Mouse (Mus musculus): ENCODE data around the gene Mllt3. TPM values are rescaled to one million over a fixed set of nuclear protein-coding genes. Genes with fewer than 3 reads are reported as not detected.

The Mllt3 gene
- total and polyA plus RNA-seq, 2 experiments from 2014 or later, result 24.8 to 57.8 TPM

DNA sequence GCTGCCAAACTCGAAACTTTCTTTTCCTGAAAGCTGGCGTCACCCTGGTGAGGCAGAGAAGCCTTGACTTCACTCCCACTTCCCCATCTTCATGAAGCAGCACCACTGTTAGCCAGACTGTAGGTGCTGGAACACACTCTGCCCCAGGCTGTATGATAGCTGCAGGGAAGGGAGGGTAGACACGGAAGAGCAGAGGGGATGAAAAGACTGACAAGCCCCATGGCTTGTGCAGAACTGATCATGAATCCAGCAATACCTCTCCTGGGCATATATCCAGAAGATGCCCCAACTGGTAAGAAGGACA lies 69.4 kb downstream of the Mllt3 start:
- H3K36me3 ChIP-seq (ENCODE audit: insufficient read depth, low read length), result no peaks in the 10 kb centered on the region
- DNase-seq (ENCODE audit: low spot score), result no peak
- no peak overlapping the region for H3K27ac ChIP-seq (ENCODE audit: low read depth, low read length)
- WGBS, result 93% methylated on average over 3 of the region's 3 CpGs
- H3K4me2 ChIP-seq (ENCODE audit: low read depth, low read length, poor library complexity, severe bottlenecking), result no peak overlapping the region
- no peak overlapping the region for H3K9ac ChIP-seq (replicated peaks; ENCODE audit: low read length, poor library complexity, severe bottlenecking)
- H3K4me1 ChIP-seq (ENCODE audit: insufficient read depth, low read length), result no peaks in the 10 kb centered on the region
- no peaks in the 10 kb centered on the region for H3K27me3 ChIP-seq (ENCODE audit: insufficient read depth, low read length)
- no peak for ATAC-seq (ENCODE audit: low FRiP score)
- H3K9me3 ChIP-seq (ENCODE audit: low read length), result no peaks in the 10 kb centered on the region
- no peak overlapping the region for H3K4me3 ChIP-seq (ENCODE audit: low read depth, low read length)
- no peak for TF ChIP-seq CTCF (IDR thresholded peaks at IDR 0.05)

DNA sequence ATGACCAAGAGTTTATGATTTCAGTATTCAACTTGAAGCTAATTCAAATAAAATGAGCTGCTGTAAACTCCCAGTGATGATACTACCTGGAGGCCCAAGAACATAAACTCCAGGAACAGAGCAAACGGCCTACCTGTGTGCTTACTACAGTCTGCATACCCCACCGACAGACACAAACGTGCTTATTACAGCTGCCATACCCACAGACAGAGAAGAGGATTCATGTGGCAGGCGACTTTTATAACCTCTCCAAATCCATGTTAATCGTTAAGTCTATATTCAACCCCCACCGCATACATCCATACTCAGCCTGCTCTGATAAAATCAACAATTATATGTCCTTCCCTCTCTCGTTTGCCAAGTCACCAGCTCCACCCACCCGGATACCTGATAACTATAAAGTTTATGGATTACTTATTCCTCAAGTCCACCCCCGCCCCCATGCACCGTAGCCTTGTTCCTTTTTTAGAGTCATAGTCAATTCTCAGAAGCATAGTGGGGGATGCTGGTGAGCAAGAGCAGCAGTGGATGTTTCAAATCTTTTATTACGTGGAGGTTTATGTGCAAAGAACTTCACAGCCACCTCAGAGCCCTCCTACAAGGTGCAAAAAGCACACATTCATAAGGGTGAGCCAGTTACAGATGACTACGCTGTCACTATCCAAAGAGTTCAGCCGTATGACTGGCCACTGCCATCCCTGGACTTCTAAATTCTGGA lies 70.0 kb downstream of the Mllt3 start:
- no peak overlapping the region for H3K9ac ChIP-seq (replicated peaks; ENCODE audit: low read length, poor library complexity, severe bottlenecking)
- H3K4me3 ChIP-seq (ENCODE audit: low read depth, low read length), result no peak overlapping the region
- no peaks in the 10 kb centered on the region for H3K4me1 ChIP-seq (ENCODE audit: insufficient read depth, low read length)
- H3K27me3 ChIP-seq (ENCODE audit: insufficient read depth, low read length), result no peaks in the 10 kb centered on the region
- H3K9me3 ChIP-seq (ENCODE audit: low read length), result no peaks in the 10 kb centered on the region
- H3K4me2 ChIP-seq (ENCODE audit: low read depth, low read length, poor library complexity, severe bottlenecking), result no peak overlapping the region
- ATAC-seq (ENCODE audit: low FRiP score) (no peak), DNase-seq (ENCODE audit: low spot score) (no peak)
- 86% methylated on average over 13 of the region's 13 CpGs for WGBS
- H3K27ac ChIP-seq (ENCODE audit: low read depth, low read length), result no peak overlapping the region
- no peak for TF ChIP-seq CTCF (IDR thresholded peaks at IDR 0.05)
- no peaks in the 10 kb centered on the region for H3K36me3 ChIP-seq (ENCODE audit: insufficient read depth, low read length)

DNA sequence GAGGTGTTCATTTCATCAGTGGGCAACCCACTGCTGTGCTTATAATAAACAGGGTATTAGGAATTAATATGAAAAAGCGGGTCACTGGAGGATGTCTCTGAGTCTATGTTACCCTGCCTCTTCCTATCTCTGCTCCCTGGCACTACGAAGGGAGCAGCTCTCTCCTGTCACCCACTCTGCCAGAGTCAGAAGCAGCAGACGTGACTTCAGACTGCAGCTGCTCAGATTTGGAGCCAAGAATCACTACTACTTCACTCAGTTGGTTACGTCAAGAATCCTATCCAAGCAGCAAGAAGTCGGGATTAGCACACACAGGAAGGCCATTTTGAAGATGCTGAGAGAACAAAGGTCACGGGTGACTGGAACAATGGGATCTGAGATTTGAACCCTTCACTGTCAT lies 71.3 kb downstream of the Mllt3 start:
- ATAC-seq (ENCODE audit: low FRiP score), result no peak
- Histone ChIP-seq H3K4me3 (ENCODE audit: low read depth, low read length) (no peak overlapping the region), H3K4me1 (ENCODE audit: insufficient read depth, low read length) (no peaks in the 10 kb centered on the region), H3K9ac (replicated peaks; ENCODE audit: low read length, poor library complexity, severe bottlenecking) (no peak overlapping the region), H3K9me3 (ENCODE audit: low read length) (no peaks in the 10 kb centered on the region), H3K27ac (ENCODE audit: low read depth, low read length) (no peak overlapping the region), H3K36me3 (ENCODE audit: insufficient read depth, low read length) (no peaks in the 10 kb centered on the region), H3K27me3 (ENCODE audit: insufficient read depth, low read length) (no peaks in the 10 kb centered on the region), H3K4me2 (ENCODE audit: low read depth, low read length, poor library complexity, severe bottlenecking) (no peak overlapping the region)
- 50% methylated on average over 6 of the region's 6 CpGs for WGBS
- no peak for DNase-seq (ENCODE audit: low spot score)
- no peak for TF ChIP-seq CTCF (IDR thresholded peaks at IDR 0.05)

DNA sequence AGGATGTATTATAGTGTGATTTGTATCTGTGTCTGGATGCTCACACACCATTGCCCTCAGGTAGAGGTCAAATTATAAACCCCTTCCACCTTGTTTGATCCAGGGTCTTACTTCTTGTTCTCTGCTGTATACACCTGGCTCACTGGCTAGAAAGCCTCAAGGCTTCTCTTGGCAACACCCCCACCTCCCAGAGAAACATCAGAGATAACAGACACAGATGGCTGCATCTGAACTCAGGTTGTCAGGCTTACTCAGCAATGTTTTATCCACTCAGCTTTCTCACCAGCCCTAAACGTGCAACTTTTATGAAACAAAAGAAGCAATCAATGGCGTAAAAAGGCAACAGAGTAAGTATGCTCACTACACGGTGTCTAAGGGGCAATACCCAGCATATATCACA lies 75.3 kb downstream of the Mllt3 start:
- Histone ChIP-seq H3K27ac (ENCODE audit: low read depth, low read length) (no peak overlapping the region), H3K4me3 (ENCODE audit: low read depth, low read length) (no peak overlapping the region), H3K27me3 (ENCODE audit: insufficient read depth, low read length) (no peaks in the 10 kb centered on the region), H3K4me1 (ENCODE audit: insufficient read depth, low read length) (no peaks in the 10 kb centered on the region), H3K9ac (replicated peaks; ENCODE audit: low read length, poor library complexity, severe bottlenecking) (no peak overlapping the region), H3K9me3 (ENCODE audit: low read length) (no peaks in the 10 kb centered on the region), H3K4me2 (ENCODE audit: low read depth, low read length, poor library complexity, severe bottlenecking) (no peak overlapping the region), H3K36me3 (ENCODE audit: insufficient read depth, low read length) (no peaks in the 10 kb centered on the region)
- ATAC-seq (ENCODE audit: low FRiP score) (no peak), DNase-seq (ENCODE audit: low spot score) (no peak)
- no peak for TF ChIP-seq CTCF (IDR thresholded peaks at IDR 0.05)
- 77% methylated on average over 3 of the region's 3 CpGs for WGBS

DNA sequence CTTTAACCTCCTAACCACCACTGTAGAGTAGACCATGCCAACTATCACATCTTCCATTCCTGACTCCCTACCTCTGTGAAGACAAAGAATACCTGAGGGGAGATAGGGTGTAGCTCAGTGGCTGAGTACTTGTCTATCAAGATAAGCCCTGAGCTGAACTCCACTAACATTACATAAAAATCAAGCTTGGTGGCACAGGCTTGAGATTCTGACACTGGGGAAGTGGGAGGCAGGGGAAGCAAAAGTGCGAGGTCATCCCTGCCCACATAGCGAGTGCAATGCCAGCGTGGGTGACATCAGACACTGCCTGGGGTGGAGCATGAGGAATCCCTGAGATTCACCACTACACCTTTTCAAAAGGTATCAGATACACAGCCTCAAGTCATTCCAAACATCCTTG lies 76.0 kb downstream of the Mllt3 start:
- Histone ChIP-seq H3K9me3 (ENCODE audit: low read length) (no peaks in the 10 kb centered on the region), H3K36me3 (ENCODE audit: insufficient read depth, low read length) (no peaks in the 10 kb centered on the region), H3K27ac (ENCODE audit: low read depth, low read length) (no peak overlapping the region), H3K4me1 (ENCODE audit: insufficient read depth, low read length) (no peaks in the 10 kb centered on the region), H3K4me3 (ENCODE audit: low read depth, low read length) (no peak overlapping the region), H3K4me2 (ENCODE audit: low read depth, low read length, poor library complexity, severe bottlenecking) (no peak overlapping the region), H3K27me3 (ENCODE audit: insufficient read depth, low read length) (no peaks in the 10 kb centered on the region), H3K9ac (replicated peaks; ENCODE audit: low read length, poor library complexity, severe bottlenecking) (no peak overlapping the region)
- DNase-seq (ENCODE audit: low spot score) (no peak), ATAC-seq (ENCODE audit: low FRiP score) (no peak)
- TF ChIP-seq CTCF (IDR thresholded peaks at IDR 0.05), result no peak
- WGBS, result 92% methylated on average over 3 of the region's 3 CpGs

DNA sequence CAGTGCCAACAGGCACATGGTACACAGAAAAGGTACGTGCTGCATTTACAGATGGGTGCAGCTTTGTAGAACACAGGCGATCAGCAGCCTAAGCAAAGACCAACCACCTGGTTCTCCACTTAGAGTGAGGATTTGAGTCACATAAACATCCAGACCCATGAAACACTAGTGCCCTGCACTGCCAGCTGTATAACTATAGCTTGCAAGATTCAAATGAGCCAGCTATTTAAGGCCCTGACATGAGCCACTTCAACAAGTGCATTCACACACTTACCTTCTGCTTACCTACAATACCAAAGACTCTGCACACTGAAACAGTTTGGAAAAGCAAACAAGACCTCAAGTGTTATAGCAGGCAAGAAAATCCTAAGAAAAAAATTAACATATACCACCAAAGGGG lies 78.0 kb downstream of the Mllt3 start:
- no peak overlapping the region for H3K27ac ChIP-seq (ENCODE audit: low read depth, low read length)

More for the DNA sequence above, 78.0 kb downstream of the Mllt3 start:
- no peak for DNase-seq (ENCODE audit: low spot score)
- Histone ChIP-seq H3K36me3 (ENCODE audit: insufficient read depth, low read length) (no peaks in the 10 kb centered on the region), H3K9ac (replicated peaks; ENCODE audit: low read length, poor library complexity, severe bottlenecking) (no peak overlapping the region), H3K4me1 (ENCODE audit: insufficient read depth, low read length) (no peaks in the 10 kb centered on the region), H3K9me3 (ENCODE audit: low read length) (no peaks in the 10 kb centered on the region), H3K4me2 (ENCODE audit: low read depth, low read length, poor library complexity, severe bottlenecking) (no peak overlapping the region), H3K27me3 (ENCODE audit: insufficient read depth, low read length) (no peaks in the 10 kb centered on the region), H3K4me3 (ENCODE audit: low read depth, low read length) (no peak overlapping the region)
- ATAC-seq (ENCODE audit: low FRiP score), result no peak
- TF ChIP-seq CTCF (IDR thresholded peaks at IDR 0.05), result no peak
- WGBS, result 95% methylated on average over 2 of the region's 2 CpGs

Measured in midbrain, postnatal 0 days (tissue).